Mouse (Mus musculus) urinary bladder, postnatal 10 days (tissue): Measurements from ENCODE around the gene Tmem53.

Experiments
- DNase-seq: peaks from one replicate; pipeline ENCODE4 v3.0.0; 2022; ENCODE audit warnings: low spot score

Gene Tmem53

GRCm38 (mm10) chr4:117314849-117315500, 63.2 kb downstream of the Tmem53 start:
- DNase-seq, result no peak

DNA sequence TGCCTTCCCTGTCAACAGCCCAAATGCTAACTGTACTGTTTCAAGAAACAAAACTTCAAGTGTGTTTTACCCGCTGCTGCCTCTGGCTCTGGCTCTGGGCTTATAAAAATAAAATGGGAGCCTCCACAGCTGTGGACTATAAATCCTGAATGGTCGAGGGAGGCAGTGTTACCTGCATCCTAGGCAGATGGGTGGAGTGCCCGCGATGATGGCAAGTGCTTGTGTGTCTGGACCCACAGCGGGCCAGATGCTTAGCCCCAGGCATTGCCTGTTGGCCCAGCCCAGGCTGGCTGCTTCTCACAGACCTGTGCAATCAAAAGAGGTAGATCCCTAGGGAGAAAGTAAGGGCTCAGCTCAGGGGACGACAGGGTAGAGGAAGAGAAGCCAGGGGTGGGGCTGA, 65.0 kb downstream of the Tmem53 start:
- DNase-seq, result no peak

DNA sequence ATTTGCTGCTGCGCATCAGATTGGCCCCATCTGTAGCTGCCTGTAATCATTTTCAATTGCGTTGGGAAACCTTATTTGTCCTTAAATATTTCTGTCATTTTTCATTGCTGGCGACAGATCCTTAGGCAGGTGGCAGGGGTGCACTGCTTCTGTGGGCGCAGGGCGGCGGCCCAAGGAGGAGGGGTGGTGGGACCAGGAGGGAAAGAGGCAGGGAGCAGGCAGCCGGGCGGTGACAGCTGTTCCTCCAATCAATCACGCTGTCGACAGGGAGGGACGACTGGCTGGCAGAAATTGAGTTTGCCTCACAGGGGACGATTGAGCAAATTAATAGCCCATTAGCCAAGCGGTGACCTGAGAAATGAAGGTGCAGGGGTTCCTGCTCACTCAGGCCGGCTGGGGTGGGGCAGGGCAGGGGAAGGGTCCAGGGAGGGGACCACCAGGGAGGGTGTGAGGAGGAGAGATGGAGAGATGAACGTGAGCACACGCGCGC, 66.0 kb downstream of the Tmem53 start:
- DNase-seq, result no peak
